In genomic region chr7:99463120-99463519, GRCm38 (mm10) we compare ENCODE assay signal across 26 mouse cellular contexts. TPM values are rescaled to one million over a fixed set of nuclear protein-coding genes. Genes with fewer than 3 reads are reported as not detected.
DNase-seq lines count a peak whose midpoint lies in the region; ATAC-seq lines count a peak whose summit lies in the region.
"Had no signal": no experiment of that assay in that cellular context is flagged by ENCODE, and none has a peak within 500 bp of the region (broad histone marks: within the 10 kb centered on the region; RNA-seq: fewer than 3 reads in every experiment).

No protein-coding gene starts in this region.

- H3K27ac ChIP-seq in heart, embryonic 11.5 days (ENCODE audit: low read depth, low read length) = no peak overlapping the region

- H3K9me3 ChIP-seq in heart, embryonic 11.5 days (replicated peaks; ENCODE audit: control insufficient read depth, low read length) = no peaks in the 10 kb centered on the region

- WGBS in heart, embryonic 11.5 days (ENCODE audit: insufficient replicate concordance) = 79% methylated on average over 2 of the region's 2 CpGs

- no peak for ATAC-seq in heart, embryonic 11.5 days (replicated peaks; ENCODE audit: insufficient number of reproducible peaks, low FRiP score, low TSS enrichment)
- ATAC-seq: activated CD4-positive, CD25-positive, alpha-beta regulatory T cell, adult 4 months; CD4-positive, CD25-positive, alpha-beta regulatory T cell, adult 4 months; Patski had no signal

- peaks cover 25% of the 10 kb centered on the region for H3K4me1 ChIP-seq in heart, embryonic 11.5 days (ENCODE audit: control insufficient read depth, insufficient read depth, low read length)

- DNase-seq in ES-CJ7 (ENCODE audit: low read depth, low spot score) (peak; percentile 41), R1 (ENCODE audit: low read depth, low spot score) (peak; percentile 70), ZHBTc4 (ENCODE audit: low read depth, low spot score) (peak; percentile 58)
- no peak for DNase-seq in adrenal gland, adult 2 months
- DNase-seq in heart, adult 18-20 months = no peak
- DNase-seq: adrenal gland, adult 8-10 months; adrenal gland, postnatal 10 days; adrenal gland, postnatal 14 days; adrenal gland, postnatal 25 days; adrenal gland, postnatal 36 days; B cell, adult 2 months; cerebellum, adult 11 months; cerebellum, adult 11-12 months; cerebellum, adult 18-20 months; cerebellum, adult 2 months; cerebellum, adult 8-10 months; cerebellum, adult 9-10 months; cerebellum, adult 9-11 months had no signal

- H3K36me3 ChIP-seq in heart, embryonic 11.5 days (ENCODE audit: control insufficient read depth, insufficient read depth, low read length) = peaks cover 7% of the 10 kb centered on the region

- H3K27me3 ChIP-seq in heart, embryonic 11.5 days (ENCODE audit: control insufficient read depth, insufficient read depth, low read length) = no peaks in the 10 kb centered on the region
- H3K27me3 ChIP-seq: CH12.LX, Patski had no signal

- no peak overlapping the region for H3K4me2 ChIP-seq in heart, embryonic 11.5 days

- H3K4me3 ChIP-seq in heart, embryonic 11.5 days (ENCODE audit: low read depth, low read length) = no peak overlapping the region

- no peak overlapping the region for H3K9ac ChIP-seq in heart, embryonic 11.5 days (ENCODE audit: low read depth, low read length)

RNA-seq across cellular contexts. Expression of gene Klhl35, which starts 2.7 kb away (rescaled TPM):
- total RNA-seq in adrenal gland, adult 2 months (2021) = under 1 TPM in 1 of 2 experiments, not detected in 1; 0.59 TPM
- polyA plus RNA-seq in adrenal gland, adult 2 months (2012; rRNA removed) = 1.3 TPM in 2 replicates
- 0.77 and 1.0 TPM in 2 replicates for polyA plus RNA-seq in heart, embryonic 11.5 days (2014; fragmentation: Nextera tagmentation; extraction: Ambion mirVana)
- total RNA-seq in heart, adult 18-20 months (2021) = not detected
- total RNA-seq: CH12.LX, G1E, MEL had no signal
- polyA plus RNA-seq: activated CD4-positive, CD25-positive, alpha-beta regulatory T cell, adult 4 months; C2C12; CD4-positive, CD25-positive, alpha-beta regulatory T cell, adult 4 months; G1E had no signal

RNA-seq across cellular contexts. Expression of gene Rps3, which starts 20.4 kb away (rescaled TPM):
- total RNA-seq in adrenal gland, adult 2 months (2021) = 100 to 1,000 TPM; 414 to 589 TPM
- 80.7 and 95.4 TPM in 2 replicates for polyA plus RNA-seq in adrenal gland, adult 2 months (2012; rRNA removed)
- polyA plus RNA-seq in heart, embryonic 11.5 days (2014; fragmentation: Nextera tagmentation; extraction: Ambion mirVana) = 591 and 608 TPM in 2 replicates
- 100 to 1,000 TPM; 359 to 372 TPM for total RNA-seq in heart, adult 18-20 months (2021)

Comparison
In these comparisons a context has a peak if more than half of its experiments do, and no peak if none do; other contexts are left out.
1. DNase-seq: peak in ES-CJ7 (single experiment), R1 (single experiment) and ZHBTc4 (single experiment); none in adrenal gland, adult 2 months (single experiment) and heart, adult 18-20 months (0 of 2).